Mouse (Mus musculus) embryonic facial prominence, embryonic 14.5 days (tissue): ENCODE data around the gene Fcrl5. TPM values are rescaled to one million over a fixed set of nuclear protein-coding genes. Genes with fewer than 3 reads are reported as not detected.

Experiments
- ATAC-seq: fragments of 200-750 bp; cut with Nextera tagmentation; 2 replicates; pipeline ENCODE4 v1.8.0; 2017; ENCODE audit warnings: low read depth, moderate number of reproducible peaks, moderate TSS enrichment
- DNase-seq: peaks from one replicate; pipeline ENCODE4 v3.0.0-alpha.2; 2015; ENCODE audit warnings: low spot score
- H3K27ac ChIP-seq: fragments of 300-500 bp; sonication (generic); replicated peaks from 2 replicates; pipeline ENCODE4 v1.5.1; 2014; ENCODE audit warnings: low read depth, mild to moderate bottlenecking, low read length, moderate library complexity
- H3K27me3 ChIP-seq: fragments of 300-500 bp; sonication (generic); replicated peaks from 2 replicates; pipeline ENCODE4 v1.6.1; 2014; ENCODE audit warnings: low read length; ENCODE audit not compliant: control insufficient read depth, insufficient read depth
- H3K36me3 ChIP-seq: fragments of 300-500 bp; sonication (generic); 2 replicates; pipeline ENCODE4 v1.6.1; 2014; ENCODE audit warnings: low read length, mixed read lengths; ENCODE audit not compliant: control insufficient read depth, insufficient read depth
- H3K4me1 ChIP-seq: fragments of 300-500 bp; sonication (generic); 2 replicates; pipeline ENCODE4 v1.6.1; 2014; ENCODE audit warnings: antibody characterized with exemption, low read length; ENCODE audit not compliant: control insufficient read depth, insufficient read depth
- H3K4me2 ChIP-seq: fragments of 300-500 bp; sonication (generic); 2 replicates; pipeline ENCODE4 v1.6.1; 2014; ENCODE audit warnings: low read depth, mild to moderate bottlenecking, low read length, moderate library complexity, mixed read lengths
- H3K4me3 ChIP-seq: fragments of 300-500 bp; sonication (generic); 2 replicates; pipeline ENCODE4 v1.5.1; 2014; ENCODE audit warnings: low read depth, mild to moderate bottlenecking, low read length
- H3K9ac ChIP-seq: fragments of 300-500 bp; sonication (generic); 2 replicates; pipeline ENCODE4 v1.6.1; 2014; ENCODE audit warnings: low read depth, mild to moderate bottlenecking, low read length, moderate library complexity, mixed read lengths
- H3K9me3 ChIP-seq: fragments of 300-500 bp; sonication (generic); 2 replicates; pipeline ENCODE4 v1.6.1; 2016; ENCODE audit warnings: low read length; ENCODE audit not compliant: control insufficient read depth
- WGBS: fragments of 180-500 bp; shearing (Covaris S2); extraction: QIAGEN DNeasy Blood & Tissue Kit; methylation state at CpG from one replicate; pipeline ENCODE4 v1.1.7; 2014; 5-methylcytosine and 5-hydroxymethylcytosine counted together
- polyA plus RNA-seq: library from polyadenylated mRNA; unstranded; fragments of >200 nt; fragmentation: Nextera tagmentation; extraction: Ambion mirVana; gene quantifications from 2 replicates; pipeline ENCODE4 v1.2.1, GENCODE M21; 2014

Gene Fcrl5
- polyA plus RNA-seq, 1 experiment from 2014 or later: not detected

DNA sequence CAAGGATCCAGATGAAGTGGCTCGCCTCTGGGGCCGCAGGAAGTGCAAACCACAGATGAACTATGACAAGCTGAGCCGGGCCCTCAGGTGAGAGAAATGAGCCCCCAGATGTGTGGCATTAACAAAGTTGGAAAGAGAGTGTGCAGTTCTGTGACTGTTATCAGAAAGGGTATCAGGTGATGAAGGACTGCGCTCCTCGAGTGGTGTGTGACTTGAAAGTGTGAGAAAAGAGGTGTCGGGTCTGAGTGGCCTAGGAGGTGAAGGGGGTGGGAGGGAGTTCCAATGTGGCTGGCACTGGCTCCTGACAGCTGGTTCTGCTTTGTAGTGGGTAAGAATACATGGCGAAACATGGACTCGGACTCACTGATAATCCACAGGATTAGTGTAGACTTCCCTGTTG is 92.4 kb downstream of the Fcrl5 start:
- peaks cover 7% of the 10 kb centered on the region; the same call in 1 of the 2 replicates for H3K4me1 ChIP-seq
- ATAC-seq (no peak), DNase-seq (no peak)
- H3K27me3 ChIP-seq: no peaks in the 10 kb centered on the region
- peaks cover 56% of the 10 kb centered on the region for H3K36me3 ChIP-seq
- H3K27ac ChIP-seq: no peak overlapping the region
- no peak overlapping the region for H3K4me2 ChIP-seq
- no peaks in the 10 kb centered on the region for H3K9me3 ChIP-seq
- WGBS: 81% methylated on average over 6 of the region's 8 CpGs
- H3K4me3 ChIP-seq: no peak overlapping the region
- no peak overlapping the region for H3K9ac ChIP-seq

DNA sequence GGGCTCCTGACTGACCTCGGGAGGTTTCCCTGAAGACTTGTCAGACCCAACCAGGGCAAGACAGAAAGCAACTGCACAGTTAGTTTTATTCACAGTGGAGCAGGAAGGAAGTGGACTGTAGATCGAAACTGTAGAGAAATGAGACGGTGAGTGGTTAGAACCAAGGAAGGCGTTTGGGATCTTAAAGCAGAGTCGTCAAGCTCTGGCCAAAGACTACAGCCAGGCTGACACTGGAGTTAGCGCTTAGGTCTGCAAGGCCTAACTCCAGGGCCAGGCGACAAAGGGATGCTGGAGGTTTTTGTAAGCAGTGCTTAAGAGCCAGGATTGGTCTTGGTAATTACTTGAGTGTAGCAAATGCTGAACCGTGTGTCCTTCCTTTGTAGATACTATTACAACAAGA is 93.3 kb downstream of the Fcrl5 start:
- Histone ChIP-seq H3K4me1 (peaks cover 7% of the 10 kb centered on the region; the same call in 1 of the 2 replicates), H3K4me2 (no peak overlapping the region), H3K9me3 (no peaks in the 10 kb centered on the region), H3K9ac (no peak overlapping the region), H3K27ac (no peak overlapping the region), H3K36me3 (peaks cover 64% of the 10 kb centered on the region), H3K4me3 (no peak overlapping the region), H3K27me3 (no peaks in the 10 kb centered on the region)
- DNase-seq (no peak), ATAC-seq (no peak)
- WGBS: 88% methylated on average over 8 of the region's 8 CpGs

DNA sequence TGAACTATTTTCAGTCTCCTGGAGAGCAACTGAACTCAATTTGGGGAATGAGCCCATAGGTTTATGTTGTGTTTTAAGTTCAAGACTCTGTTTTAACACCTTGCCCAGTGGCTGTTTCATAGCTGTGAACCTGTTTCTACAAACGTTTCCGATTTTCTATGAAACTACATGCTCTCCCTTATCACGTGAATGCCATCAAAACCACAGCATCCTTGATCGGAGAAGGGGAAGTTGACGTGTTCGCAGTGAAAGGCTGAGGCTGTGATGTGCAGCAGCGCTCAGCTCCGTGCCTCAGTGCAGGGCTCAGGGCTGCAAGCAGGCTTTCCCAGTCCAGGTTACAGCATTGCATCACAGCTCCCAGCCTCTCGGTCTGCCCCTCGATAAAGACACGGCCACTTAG is 94.0 kb downstream of the Fcrl5 start:
- Histone ChIP-seq H3K4me1 (peaks cover 7% of the 10 kb centered on the region; the same call in 1 of the 2 replicates), H3K4me3 (no peak overlapping the region), H3K27ac (no peak overlapping the region), H3K9me3 (no peaks in the 10 kb centered on the region), H3K36me3 (peaks cover 70% of the 10 kb centered on the region), H3K9ac (no peak overlapping the region), H3K4me2 (no peak overlapping the region), H3K27me3 (no peaks in the 10 kb centered on the region)
- WGBS: 82% methylated on average over 11 of the region's 11 CpGs
- DNase-seq (no peak), ATAC-seq (no peak)

DNA sequence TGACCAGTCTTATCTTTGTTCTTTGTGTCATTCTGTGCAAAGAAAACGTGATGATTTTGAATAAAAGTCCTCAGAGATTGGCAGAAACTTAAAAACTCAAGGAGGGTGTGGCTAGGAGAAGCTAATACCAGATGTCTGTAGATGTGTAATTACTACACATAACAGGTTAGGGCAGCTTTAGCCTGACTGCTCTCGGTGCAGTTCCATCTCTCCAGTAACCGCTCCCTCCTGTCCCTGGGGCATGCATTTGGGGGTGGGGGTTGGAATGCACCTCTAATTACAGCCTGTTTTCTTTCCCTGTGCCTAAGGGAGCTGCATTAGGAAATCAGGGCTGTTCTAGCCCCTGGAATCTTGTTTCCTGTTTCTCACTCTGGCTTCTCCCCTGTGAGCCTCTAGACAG is 94.7 kb downstream of the Fcrl5 start:
- Histone ChIP-seq H3K4me1 (peaks cover 7% of the 10 kb centered on the region; the same call in 1 of the 2 replicates), H3K9me3 (no peaks in the 10 kb centered on the region), H3K9ac (no peak overlapping the region), H3K36me3 (peaks cover 77% of the 10 kb centered on the region), H3K27me3 (no peaks in the 10 kb centered on the region), H3K27ac (no peak overlapping the region; the same call in 1 of the 2 replicates), H3K4me3 (no peak overlapping the region), H3K4me2 (no peak overlapping the region)
- peak; percentile 78 for DNase-seq
- WGBS: 68% methylated on average over 3 of the region's 3 CpGs
- ATAC-seq: peak; percentile 41; the same call in 1 of the 2 replicates

DNA sequence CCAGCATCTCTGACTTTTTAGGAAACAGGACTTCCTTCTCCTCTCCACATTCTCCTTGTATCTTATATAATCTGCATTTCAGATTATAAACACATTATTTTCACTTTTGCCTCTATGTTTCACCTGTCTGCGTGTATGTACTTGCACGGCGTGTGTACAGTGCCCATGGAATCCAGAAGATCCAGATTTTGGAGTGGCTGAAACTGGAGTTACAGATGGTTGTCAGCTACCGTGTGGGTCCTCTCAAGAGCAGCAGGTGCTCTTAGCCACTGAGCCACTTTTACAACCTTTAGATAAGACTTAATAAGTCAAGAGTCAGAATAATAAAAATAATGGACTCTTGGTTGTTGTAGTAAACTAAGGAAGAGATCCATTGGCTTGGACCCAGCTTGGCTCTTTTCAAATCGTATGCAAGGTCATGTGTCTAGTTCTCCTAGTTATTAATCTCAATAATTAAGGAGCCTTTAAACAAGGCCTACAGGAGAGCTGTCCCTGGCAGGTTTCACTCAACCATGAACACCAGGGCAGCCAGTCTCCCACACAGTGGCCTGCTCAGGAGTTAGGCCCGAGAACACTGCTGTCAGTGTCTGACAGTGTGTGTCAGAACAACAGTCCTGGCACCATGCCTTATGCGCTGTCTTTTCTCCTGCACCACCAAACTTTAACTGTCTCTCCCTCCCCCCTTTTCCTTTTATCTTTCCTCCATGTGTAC is 98.2 kb downstream of the Fcrl5 start:
- ATAC-seq (no peak), DNase-seq (no peak)
- Histone ChIP-seq H3K9ac (no peak overlapping the region), H3K27me3 (no peaks in the 10 kb centered on the region), H3K9me3 (no peaks in the 10 kb centered on the region), H3K4me2 (no peak overlapping the region), H3K4me3 (no peak overlapping the region), H3K36me3 (peaks cover 97% of the 10 kb centered on the region), H3K4me1 (no peaks in the 10 kb centered on the region), H3K27ac (no peak overlapping the region)
- WGBS: 86% methylated on average over 7 of the region's 7 CpGs

DNA sequence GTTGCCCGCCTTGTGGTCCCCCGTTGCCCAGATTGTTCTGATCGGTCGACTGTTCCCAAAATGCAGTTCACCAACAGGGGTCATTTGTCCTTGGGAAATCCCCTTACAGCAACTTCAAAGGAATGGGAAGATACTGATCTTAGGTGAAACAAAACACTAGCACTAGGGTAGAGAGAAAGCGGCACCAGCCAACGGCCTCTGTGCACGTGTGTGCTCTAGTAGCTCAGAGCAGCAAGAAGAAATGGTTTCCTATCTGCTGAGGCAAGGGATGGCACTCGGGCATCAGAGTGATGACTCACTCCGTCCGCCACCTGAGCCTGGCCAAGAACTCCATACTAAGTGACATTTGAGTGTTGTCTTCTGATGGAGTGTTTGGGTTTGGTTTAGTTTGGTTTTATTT is 102.5 kb downstream of the Fcrl5 start:
- Histone ChIP-seq H3K9ac (no peak overlapping the region), H3K27me3 (no peaks in the 10 kb centered on the region), H3K9me3 (no peaks in the 10 kb centered on the region), H3K4me1 (no peaks in the 10 kb centered on the region), H3K36me3 (peaks cover 56% of the 10 kb centered on the region), H3K27ac (no peak overlapping the region), H3K4me3 (no peak overlapping the region), H3K4me2 (no peak overlapping the region)
- 86% methylated on average over 10 of the region's 10 CpGs for WGBS
- DNase-seq (no peak), ATAC-seq (no peak)

DNA sequence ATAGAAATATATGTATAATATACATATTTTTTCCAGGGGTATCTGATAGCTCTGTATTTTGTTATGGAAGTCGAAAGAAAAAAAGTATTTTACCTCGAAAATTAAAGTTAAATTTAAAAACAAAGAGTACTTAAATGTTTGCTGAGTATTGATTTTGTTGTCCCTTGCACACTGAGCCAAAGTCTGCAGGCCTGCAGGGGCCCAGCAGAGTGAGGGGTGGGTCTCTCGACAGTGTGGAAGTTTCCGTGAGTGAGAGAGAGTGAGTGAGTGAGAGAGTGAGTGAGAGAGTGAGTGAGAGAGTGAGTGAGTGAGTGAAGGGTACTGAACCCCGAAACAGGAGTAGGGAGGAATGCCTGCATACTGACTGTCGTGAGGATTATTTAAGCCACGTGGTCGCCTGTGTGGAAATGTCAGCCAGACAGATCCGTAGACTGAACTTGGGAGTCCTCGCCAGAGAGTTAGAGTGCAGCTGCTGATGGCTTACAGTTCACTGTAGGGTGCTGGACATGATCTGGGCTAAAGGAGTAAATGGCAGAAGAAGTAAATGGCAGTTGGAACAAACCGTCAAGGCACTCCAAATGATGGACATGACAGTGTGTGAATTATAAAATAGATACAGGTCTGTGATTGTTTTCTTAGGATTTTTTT is 104.6 kb downstream of the Fcrl5 start:
- Histone ChIP-seq H3K9ac (no peak overlapping the region), H3K4me1 (no peaks in the 10 kb centered on the region), H3K36me3 (peaks cover 36% of the 10 kb centered on the region), H3K4me2 (no peak overlapping the region), H3K4me3 (no peak overlapping the region), H3K27me3 (no peaks in the 10 kb centered on the region), H3K27ac (no peak overlapping the region), H3K9me3 (no peaks in the 10 kb centered on the region)
- ATAC-seq (peak; percentile 19; the same call in 1 of the 2 replicates), DNase-seq (no peak)
- 63% methylated on average over 11 of the region's 11 CpGs for WGBS

DNA sequence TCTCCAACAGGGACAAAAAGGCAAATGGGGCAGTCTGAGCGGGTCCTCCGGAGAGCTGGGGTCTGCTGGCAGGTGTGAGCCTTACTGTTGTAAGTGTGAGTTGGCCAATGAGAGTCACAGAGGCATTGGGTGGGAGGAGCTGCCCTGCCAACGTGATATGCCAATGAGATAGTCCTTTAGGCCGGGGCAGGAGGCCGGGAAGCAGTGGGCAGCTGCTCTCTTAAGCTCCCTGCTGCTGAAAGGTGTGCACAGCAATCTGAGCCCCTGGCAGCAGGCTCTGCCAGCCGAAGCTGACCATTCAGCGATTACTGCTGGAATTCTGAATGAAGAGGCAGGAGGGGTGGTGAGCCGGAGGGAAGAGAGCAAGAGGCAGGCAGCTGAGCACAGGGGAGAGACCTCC is 105.1 kb downstream of the Fcrl5 start:
- WGBS: 39% methylated on average over 8 of the region's 8 CpGs
- Histone ChIP-seq H3K4me3 (no peak overlapping the region), H3K36me3 (peaks cover 30% of the 10 kb centered on the region), H3K4me1 (no peaks in the 10 kb centered on the region), H3K4me2 (no peak overlapping the region), H3K27ac (no peak overlapping the region), H3K27me3 (no peaks in the 10 kb centered on the region), H3K9ac (no peak overlapping the region), H3K9me3 (no peaks in the 10 kb centered on the region)
- peak; percentile 55; the same call in 1 of the 2 replicates for ATAC-seq
- DNase-seq: peak; percentile 23
